Mouse (Mus musculus) activated CD4-positive, CD25-positive, alpha-beta regulatory T cell, adult 4 months (primary cell): ENCODE data around the gene Gif. TPM values are rescaled to one million over a fixed set of nuclear protein-coding genes. Genes with fewer than 3 reads are reported as not detected.

ENCODE experiments used
- ATAC-seq: one replicate; pipeline ENCODE4 v1.8.0; 2017
- polyA plus RNA-seq, 2 experiments: library from polyadenylated mRNA; unstranded; fragments of 100-300 nt; shearing (Covaris generic); gene quantifications; one replicate each; pipeline ENCODE4 v1.2.1; 2017

The Gif gene
- polyA plus RNA-seq: not detected

DNA sequence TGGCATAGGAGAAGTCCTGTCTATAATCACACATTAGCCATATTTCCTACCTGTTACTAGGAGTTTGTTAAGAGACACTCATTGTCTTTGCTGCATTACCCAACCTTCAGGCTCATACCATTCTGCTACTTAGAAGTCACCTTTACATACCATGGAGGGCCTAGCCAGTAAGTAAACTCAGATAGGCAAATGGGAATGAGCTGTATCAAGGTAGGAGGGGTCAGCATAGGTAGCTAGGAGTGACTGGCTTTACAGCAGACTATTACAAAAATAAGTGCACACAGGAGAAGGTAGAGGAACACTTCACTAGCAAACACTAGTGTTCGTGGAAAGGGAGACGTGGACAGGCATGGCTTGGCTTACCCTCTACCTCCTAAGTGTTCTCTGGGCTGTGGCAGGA is at the start of gene Gif:
TSS of gene Gif (plus strand) at position 257 of the 400 bp plus-strand sequence.
- no peak for ATAC-seq

DNA sequence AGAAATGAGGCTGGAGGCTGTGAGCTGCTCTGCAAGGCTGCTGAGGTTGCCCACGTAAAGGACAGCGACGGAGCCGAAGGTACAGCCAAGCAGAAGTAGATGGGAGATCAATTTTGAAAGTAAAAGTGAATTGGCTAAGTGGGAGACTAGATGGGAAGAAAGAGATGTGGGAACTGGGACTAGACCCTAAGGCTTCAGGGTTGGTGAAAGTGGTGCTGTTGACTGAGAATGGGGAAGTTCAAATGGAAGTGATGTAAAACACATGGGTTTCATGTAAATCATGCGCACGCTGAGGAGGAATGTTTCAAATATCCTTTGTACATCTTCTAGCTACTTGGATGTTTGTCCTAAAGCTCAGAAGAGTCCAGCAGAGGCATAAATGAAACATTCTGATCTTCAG is 49.0 kb upstream of the Gif start:
- no peak for ATAC-seq

DNA sequence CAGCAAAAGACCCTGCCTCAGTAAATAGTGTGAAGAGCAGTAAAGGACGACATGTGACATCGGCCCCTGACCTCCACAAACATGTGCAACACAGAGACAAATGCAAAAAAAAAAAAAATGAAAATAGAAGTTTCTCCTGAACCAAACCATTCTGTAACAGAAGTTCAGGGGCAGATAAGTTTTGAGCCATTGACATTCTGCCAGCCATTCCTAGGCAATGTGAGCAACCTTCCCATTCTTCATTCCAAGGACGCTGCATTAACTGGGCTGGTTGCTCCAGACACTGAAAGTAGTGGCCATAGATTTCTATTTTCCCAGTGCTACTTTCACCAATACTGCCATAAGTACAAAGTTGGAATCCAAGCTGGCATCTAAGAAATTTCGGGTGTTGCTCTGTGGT is 34.9 kb upstream of the Gif start:
- ATAC-seq: no peak

DNA sequence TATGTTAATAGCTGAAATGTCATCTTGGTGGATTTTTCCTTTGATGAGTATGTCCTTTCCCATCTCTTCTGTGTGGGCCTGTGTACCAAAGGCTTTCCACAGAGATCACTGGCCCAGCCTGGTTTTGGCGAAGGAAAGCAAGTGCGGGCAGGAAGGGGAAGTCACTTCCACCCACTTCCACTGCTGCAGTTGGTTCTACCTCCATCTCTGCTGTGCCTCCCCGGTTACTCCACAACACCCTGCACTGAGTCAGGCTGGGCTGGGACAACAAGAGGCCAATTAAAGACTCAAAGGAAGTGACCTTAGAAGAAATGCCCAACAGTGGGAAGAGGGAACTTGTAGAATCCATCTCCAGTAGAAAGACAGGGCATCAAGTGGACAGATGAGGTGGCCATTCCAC is 27.3 kb upstream of the Gif start:
- no peak for ATAC-seq

DNA sequence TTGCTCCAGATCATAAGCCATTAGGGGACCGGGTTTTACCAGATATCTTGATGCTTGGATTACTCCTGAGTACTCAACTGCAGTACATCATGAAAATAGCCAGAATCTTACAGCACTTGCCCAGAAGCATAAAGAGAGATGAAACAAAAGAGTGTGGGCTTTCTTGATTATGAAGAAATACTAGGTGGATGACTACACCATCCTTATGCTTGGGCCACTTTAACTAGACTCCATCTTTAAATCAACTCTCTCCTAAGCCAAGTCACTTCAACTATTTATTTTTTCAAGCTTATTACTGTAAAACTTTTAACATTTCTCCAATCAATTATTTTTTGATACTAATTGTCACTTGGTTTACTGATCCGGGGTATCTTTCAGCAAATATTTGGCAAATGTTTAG is 23.5 kb upstream of the Gif start:
- no peak for ATAC-seq

DNA sequence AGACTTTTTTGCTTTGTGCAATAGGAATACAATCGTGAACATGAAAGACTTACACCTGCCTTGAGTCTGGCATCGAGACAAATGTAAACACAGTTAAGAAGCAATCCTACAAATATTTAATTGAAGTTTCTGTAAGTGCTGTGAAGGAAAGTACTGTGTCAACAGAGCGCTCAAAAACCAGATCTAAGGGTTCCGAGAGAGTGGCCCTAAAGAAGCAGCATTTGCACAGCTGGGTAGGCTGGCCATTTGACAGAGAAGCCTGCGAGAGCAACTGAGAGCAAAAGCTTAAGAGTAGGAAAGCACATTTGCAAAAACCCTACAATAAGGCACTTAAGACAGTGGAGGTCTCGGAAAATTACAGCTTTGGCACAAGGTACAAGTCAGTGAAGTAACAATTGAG is 23.1 kb upstream of the Gif start:
- no peak for ATAC-seq

DNA sequence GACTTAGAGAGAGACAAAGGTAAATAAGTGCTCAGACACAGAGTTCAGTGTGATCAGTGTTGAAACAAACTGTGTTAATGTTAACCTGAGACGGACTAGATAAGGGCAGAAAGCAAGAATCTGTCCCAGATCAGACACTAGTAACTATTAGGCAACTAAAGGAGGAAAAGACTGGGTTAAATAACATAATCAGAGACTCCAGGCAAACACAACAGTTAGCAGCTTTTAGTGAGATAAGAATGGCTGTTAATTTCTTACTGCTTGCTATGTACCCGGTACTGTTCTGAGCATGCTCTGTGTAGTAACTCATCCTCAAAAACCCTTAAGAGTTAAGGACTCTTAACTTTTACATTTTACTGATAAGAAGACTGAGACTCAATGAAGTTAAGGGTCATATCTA is 21.4 kb upstream of the Gif start:
- ATAC-seq: no peak

DNA sequence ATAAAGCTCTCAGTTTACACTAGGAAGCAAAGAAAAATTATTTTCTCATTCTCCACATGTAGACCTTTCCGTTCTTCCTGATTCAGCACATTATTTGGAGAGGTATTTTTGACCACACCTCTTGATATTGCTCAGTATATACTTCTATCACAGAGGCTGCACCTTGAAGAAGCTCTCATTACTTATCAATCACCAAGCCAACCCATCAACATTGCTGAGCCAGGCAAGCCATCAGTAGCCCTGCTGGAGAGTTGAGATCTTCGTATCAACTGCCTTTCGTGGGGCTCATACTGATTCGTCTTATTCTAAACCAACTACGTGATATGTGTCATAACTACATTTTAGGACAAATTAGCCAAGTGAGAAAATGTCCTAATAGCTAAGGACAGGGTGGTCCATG is 20.1 kb upstream of the Gif start:
- no peak for ATAC-seq

DNA sequence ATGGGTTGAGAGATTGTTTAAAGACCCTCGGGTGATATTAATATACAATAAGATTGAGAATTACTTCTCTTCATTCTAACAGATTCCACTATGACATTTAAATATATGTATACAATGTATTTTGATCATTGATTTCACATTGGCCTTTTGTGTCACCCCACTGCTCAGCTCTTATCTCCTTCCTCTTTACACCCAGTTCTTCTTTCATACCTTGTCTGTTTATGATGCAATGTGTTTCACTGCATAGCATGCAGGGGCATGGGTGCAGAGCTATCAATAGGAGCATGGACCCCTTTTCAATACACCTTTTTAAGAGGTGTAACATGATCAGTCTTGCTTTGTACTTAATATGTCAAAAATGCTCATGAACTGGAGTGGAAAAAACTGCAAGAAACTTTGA is 17.1 kb upstream of the Gif start:
- no peak for ATAC-seq

DNA sequence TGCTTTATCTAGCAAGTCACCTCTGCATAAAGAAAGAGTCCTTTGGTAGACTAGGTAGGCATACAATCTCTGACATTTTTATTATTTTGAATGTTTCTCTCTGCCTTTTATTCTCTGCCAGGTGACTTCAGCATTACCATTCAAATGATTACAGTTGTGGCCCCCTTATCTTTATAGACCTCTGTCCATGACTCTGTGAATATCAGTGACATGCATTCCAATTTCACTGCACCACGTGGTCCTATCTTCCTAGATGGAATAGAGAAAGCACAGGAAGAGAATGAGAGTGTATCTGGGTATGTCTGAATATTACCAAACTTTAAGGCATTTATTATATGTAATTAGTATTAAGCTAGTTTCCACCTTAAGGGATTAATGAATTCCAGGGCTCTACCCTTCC is 10.9 kb upstream of the Gif start:
- ATAC-seq: no peak

DNA sequence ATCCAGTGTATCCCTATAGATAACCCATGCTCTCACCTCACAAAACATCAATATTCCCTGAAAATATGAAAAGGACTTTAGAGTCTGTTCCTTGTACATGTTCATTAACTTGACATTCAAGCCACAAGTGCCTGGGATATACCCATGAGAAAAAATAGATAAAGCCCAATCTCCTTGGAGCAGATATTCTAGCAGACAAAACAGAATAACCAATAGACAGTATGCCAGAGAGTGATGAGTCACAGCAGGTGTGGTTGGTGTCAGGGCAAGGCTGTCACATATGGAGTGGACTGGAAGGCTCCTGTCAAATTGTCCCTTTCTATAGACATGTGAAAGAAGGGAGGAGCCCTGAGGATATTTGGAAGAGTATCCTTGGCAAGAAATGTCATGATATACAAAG is 1.7 kb upstream of the Gif start:
- ATAC-seq: no peak

DNA sequence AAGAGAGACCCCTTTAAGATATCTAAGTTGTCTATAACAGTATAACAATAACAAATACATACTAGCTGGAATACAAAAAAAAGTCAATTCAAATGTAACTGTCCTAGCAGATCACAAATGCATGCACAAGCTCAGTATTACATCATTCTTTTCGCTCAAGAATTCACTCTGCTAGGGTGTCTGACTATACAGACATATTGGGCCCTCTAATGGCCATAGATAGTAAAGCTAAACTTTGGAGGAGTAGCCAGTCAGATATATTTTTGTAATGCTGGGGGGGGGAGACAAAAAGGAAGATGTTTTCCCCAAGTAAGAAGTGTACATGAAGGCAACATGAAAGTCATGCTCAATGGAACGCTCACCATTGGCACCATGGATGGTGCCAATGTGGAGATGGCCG is 17.7 kb downstream of the Gif start:
- no peak for ATAC-seq

DNA sequence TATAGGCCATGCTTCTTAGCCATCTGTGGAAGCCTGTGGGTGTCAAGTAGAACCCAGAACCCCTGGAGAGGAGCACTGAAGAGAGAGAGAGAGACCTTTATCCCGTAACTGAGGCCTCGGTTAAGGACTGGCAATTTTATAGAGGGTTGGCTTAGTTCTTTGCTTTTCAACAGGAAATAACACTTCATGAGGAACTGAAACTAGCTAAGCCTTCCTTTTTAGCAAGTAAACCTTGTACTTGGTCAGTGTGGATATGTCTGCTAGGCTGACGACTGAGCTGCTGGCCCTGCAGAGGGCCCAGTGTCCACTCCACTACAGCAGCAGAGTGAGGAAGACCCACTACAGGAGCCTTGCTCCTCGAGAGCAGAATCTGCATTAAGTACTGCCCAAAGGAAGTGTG is 19.1 kb downstream of the Gif start:
- ATAC-seq: peak; percentile 17

DNA sequence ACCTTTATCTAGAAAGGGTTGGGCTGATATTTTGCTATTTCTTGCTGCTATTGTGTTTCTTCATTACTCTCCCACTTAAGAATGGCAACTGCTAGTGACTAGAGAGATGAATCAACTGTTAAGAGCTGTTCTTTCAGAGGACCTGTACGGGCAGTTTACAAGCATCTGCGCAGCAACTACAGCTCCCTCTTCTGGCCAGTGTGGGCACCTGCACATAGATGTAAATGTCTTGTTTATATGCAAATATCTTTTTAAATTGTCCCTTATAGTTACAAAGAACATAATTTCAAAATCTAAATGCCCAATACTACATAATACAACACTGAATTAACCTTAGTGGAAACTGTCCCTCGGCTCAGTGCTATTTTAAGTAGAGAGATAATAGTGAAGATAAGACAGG is 20.8 kb downstream of the Gif start:
- ATAC-seq: no peak

DNA sequence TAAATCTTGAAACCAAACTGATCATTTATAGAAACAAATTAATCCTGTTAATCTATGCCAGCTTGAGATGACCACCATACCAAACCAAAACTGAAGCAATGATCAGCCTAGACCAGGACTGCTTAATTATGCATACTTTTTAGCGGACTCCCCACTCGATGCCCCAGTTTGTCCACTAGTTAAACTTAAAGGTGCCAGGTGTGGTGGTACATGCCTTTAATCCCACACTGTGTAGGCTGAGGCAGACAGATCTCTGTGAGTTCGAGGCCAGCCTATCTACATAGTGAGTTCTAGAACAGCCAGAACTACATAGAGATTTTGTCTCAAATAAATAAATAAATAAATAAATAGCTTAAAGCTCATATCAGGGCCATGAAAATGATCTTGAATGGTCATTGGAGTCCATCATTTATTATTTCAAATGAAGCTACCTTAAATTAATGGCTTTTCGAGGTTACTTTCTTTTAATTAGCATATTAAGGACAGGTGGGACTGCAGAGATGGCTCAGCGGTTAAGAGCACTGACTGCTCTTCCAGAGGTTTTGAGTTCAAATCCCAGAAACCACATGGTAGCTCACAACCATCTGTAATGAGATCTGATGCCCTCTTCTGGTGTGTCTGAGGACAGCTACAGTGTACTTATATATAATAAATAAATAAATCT is 22.0 kb downstream of the Gif start:
- ATAC-seq: no peak

DNA sequence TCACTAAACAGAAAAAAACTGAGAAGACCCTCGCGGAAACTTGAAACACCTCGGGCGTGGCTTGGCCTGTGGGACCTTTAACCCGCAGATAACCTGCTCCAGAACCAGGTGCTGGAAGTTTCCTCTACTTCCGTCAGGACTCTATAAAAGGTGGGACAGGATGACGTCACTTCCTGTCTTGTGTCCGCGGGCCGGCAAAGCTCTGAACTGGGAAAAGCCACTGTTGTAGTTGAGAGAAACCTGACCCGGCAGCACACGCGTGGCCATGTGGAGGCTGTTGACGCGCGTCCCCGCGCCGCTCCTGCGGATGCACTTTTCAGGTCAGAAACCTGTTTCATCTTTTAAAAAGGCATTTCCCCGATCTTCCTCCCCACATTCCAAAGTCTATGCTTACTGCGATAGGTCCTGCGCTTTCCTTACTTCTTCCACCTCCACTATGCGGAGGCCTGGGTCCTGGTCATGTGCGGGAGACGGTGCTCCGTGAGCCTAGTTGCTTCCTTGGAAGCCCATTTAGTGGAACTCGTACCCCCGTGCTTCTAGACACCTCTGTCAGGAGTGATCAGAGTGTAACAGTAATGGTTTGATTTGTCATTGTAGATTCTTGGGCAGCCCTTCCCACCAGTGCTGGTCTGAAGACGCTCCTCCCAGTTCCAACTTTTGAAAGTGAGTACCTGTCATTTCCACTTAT is 23.0 kb downstream of the Gif start, which contains the start of gene Mrpl16:
TSS of gene Mrpl16 (plus strand) at position 187 of the 688 bp plus-strand sequence.
- ATAC-seq: peak; percentile 69

DNA sequence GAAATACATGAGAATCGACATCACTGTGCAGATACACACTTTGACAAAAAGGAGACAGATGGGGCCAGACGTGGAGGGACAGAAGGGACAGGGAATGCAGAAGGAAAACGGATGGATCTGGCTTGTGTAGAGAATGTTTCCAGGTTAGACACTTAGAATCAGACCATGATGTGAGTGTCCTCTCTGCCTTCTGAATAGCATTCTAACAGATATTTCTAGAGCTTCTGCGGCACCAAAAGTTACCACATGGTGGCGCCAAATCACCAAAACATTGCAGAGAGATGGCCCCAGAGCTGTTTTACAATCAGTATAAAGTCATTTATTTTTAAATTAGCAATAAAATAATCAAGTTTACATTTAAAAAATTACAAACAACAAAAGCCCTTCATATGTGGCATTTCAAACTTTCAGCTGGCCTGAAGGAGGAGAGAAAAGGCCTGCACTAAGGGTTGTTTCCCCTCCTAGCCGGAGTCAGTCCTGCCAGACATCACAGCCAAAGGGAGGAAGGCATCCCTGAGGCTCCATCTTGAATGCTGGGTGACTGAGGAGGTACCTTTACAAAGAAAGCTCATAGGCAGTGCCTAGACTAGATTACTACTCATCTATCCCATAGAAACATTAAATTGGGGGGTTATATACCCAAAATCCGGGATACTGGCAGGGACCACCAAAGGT is 30.0 kb downstream of the Gif start:
- no peak for ATAC-seq

DNA sequence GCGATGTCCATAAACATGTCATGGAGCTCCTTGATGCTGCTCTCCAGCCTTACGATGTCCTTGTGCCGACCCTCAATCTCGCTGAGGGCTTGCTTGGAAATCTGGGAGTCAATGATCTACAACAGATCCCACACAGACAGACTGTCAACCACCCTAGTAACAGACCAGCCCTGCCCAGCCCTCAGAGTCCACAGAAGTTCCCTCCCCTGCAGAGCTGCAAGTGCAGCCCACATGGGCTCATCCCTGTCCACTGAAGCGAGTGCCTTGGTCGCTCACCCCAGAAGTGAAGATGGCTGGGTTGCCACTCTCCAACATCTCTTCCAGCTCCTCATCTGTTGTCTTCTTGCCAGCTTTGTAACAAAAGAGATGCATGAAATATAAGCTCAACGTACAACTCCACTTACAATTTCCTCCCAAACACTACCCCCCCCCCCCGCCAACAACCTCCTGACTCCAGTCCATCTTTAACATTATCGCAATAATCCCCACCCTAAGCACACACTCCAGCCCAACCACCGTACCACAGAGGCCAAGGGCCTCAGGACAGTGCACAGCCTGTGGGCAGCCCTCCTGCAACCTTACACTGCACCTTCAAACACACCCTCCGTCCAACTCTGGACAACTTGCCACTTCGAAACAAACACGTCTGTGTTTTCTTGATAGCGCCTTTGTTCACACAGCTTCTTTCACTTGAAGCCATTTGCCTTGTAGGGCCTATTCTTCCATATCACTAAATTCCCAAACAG is 38.2 kb downstream of the Gif start:
- no peak for ATAC-seq

DNA sequence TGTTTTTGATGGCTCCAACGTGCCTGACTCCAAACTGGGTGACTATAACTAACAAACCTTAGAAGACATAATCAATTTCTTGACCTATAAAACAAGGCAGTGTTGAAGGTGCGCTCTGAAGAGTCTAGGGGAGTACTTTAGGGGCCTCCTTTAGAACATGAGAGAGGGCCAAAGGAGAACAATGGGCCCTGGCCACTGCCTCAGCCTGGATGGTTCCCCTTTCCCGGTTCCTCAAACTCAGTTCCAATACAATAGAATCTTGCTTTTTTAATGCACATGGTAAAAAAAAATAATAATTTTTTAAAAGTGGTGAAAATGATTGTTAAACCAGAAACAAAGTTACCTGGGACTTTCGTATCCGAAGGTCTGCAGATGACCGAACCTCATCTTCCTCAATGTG is 40.5 kb downstream of the Gif start:
- ATAC-seq: no peak

DNA sequence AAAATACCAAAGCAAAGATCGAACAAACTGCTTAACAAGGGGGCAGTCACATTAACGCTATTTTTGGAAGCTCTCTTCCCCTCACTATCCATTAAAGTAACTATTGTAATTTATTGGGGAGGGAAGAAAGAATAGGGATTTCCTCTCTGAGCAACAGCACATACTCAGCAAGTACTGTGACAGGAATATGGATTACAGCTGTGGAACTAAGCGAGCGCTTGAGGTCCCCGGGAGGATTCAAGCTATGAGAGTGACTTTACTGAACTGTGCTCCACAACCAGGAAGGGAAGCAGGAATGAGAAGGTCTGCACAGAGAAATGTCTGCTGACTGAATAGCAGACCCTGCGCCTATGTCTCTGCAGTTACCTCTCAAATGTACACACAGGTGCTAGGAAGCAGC is 41.5 kb downstream of the Gif start:
- no peak for ATAC-seq

DNA sequence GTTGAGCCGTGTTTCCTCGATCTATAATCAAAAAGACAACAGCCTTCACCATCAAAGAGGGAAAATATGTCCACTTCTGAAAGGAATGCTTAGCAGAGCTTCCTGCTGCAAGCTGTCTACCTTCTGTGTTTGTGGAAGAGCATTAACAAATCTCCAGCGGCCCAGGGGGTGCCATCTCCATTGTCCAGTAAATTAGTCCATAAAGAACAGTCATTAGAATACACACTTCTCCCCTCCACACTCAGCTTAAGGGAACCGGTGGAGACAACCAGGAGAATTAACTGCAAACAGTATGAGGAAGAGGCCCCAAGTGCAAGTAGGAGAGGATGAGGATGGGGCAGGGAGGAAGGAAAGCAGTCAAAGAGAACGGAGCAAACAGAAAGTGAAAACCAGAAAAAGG is 44.5 kb downstream of the Gif start:
- ATAC-seq: no peak

DNA sequence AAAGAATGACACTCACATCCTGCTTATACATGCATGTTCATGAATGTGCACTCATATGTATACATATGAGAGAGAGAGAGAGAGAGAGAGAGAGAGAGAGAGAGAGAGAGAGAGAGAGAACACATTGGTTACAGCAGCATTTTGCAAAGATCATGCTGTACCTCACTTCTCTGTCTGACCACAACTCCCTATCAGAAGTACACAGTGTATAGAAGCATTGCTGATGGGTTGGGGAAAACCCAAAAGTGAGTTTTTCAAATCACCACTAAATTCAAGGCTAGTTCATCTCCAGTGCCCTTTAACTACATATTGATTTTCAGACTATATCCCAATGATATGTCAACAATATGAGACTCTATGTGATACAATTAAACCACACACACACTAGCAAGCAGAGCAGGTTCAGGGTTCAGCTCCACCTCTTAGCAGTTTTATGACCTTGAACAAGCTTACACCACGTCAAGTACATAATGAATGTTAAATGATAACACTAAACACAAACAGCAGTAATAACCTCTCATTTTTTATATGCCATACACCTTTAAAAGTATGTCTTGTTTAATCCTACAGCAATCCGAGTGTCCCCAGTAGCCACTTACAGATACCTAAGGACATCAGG is 46.5 kb downstream of the Gif start:
- no peak for ATAC-seq

DNA sequence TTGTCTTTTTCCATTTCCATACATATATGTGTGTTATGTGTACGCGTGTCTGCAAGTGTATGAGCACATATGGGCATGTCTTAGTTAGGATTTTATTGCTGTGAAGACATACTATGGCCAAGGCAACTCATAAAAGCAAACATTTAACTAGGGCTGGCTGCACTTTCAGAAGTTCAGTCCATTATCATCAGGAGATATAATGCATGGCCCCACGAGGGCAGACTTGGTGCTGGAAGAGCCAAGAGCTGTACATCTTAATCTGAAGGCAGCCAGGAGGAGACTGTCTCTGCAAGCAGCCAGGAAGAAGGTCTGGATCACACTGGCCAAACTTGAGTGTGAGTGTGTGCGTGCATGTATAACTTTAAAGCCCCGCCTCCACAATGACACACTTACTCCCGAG is 47.1 kb downstream of the Gif start:
- ATAC-seq: no peak
